Mouse (Mus musculus): Measurements from ENCODE around the gene Ttc28. TPM values are rescaled to one million over a fixed set of nuclear protein-coding genes. Genes with fewer than 3 reads are reported as not detected.

Gene Ttc28
- total RNA-seq (2012; rRNA removed), result 0.29 and 0.89 TPM in 2 replicates
- 0.28 and 0.42 TPM in 2 replicates for total RNA-seq (2014; rRNA removed)
- polyA plus RNA-seq (2012; ENCODE audit: insufficient read length, low read depth), result 0.15 and 0.21 TPM in 2 replicates

DNA sequence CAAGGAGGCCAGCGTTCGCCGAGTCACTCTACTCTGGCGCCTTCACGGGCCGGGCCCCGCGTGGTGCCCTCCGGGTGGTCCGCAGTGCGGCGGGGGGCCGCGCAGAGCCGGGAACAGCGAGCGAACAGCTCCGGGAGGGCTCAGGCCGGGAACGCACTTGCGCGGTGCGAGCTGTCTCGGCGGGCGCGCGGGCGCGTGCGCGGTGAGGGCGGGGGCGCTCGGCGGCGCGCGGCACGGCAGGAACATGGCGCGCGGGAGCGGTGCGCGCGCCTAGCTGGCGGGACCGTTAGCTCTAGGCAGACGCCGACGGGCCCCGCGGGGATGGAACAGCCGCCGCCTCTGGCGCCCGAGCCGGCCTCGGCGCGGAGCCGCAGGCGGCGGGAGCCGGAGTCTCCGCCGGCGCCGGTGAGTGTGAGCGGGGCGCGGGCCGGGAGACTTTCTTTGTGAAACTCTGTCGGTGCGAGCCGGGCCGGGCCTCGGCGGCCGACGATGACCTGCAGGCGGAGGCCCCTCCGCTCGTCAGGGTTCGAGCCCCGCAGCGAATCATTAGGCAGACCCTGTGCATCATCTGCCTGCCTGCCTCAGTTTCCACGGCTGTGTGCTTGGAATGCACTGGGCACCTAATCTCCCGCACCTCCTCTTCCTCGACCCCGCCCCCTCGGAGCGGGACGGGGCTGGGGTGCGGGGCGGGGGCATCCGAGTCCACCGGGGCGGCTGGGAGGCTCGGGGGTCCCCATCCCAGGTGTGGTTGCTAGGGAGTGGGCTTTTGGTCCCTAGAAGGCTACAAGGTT lies at the start of gene Ttc28:
Gene Ttc28 (plus strand): TSS at position 220 of the 791 bp plus-strand sequence.
- peaks cover 0 to 3% of the 10 kb centered on the region in 2 experiments; a peak in 2 of 4 replicates for H3K4me1 ChIP-seq (ENCODE audit: control insufficient read depth in 1 of 2, insufficient read depth in 2 of 2)
- H3K9me3 ChIP-seq (replicated peaks; ENCODE audit: low read length), result no peaks in the 10 kb centered on the region
- TF ChIP-seq CTCF (conservative IDR thresholded peaks at IDR 0.05 in 1 of 2, IDR thresholded peaks at IDR 0.05 in 1 of 2; ENCODE audit: low read depth in 2 of 2, low read length in 2 of 2) (no peak), SIN3A (IDR thresholded peaks at IDR 0.05; ENCODE audit: low read length) (no peak), IRF4 (IDR thresholded peaks at IDR 0.05; ENCODE audit: low read depth, low read length) (0 out of 2 replicates have a peak, but pooled peaks have one; percentile 6), ZKSCAN1 (IDR thresholded peaks at IDR 0.05; ENCODE audit: borderline replicate concordance, low read depth, low read length) (no peak), TCF12 (IDR thresholded peaks at IDR 0.05; ENCODE audit: low read depth, low read length) (peak; percentile 53; the same call in 1 of the 2 replicates), TBP (conservative IDR thresholded peaks at IDR 0.05; ENCODE audit: low read depth, low read length) (no peak), HCFC1 (IDR thresholded peaks at IDR 0.05; ENCODE audit: low read depth, low read length) (no peak), USF2 (conservative IDR thresholded peaks at IDR 0.05; ENCODE audit: low read depth, low read length) (no peak), MEF2A (IDR thresholded peaks at IDR 0.05; ENCODE audit: borderline replicate concordance, low read depth, low read length) (no peak), POLR2AphosphoS2 (IDR thresholded peaks at IDR 0.05; ENCODE audit: low read depth, low read length) (no peak), ELF1 (IDR thresholded peaks at IDR 0.05; ENCODE audit: low read depth, low read length) (0 out of 2 replicates have a peak, but pooled peaks have one; percentile 15), MAZ (IDR thresholded peaks at IDR 0.05; ENCODE audit: low read depth, low read length) (peak; percentile 19; the same call in 1 of the 2 replicates), POLR2A (IDR thresholded peaks at IDR 0.05; ENCODE audit: low read depth, low read length) (peak; percentile 49; the same call in 1 of the 2 replicates), NRF1 (IDR thresholded peaks at IDR 0.05; ENCODE audit: low read depth, low read length) (peak; percentile 87), CHD1 (IDR thresholded peaks at IDR 0.05; ENCODE audit: low read depth, low read length) (no peak), NELFE (IDR thresholded peaks at IDR 0.05; ENCODE audit: low read depth, low read length) (peak; percentile 49; the same call in 1 of the 2 replicates)
- peaks cover 10 to 22% of the 10 kb centered on the region in 2 experiments for H3K36me3 ChIP-seq (replicated peaks in 1 of 2; ENCODE audit: control insufficient read depth in 1 of 2, insufficient read depth in 1 of 2, low read length in 1 of 2)
- H3K27me3 ChIP-seq (replicated peaks), result no peaks in the 10 kb centered on the region
- dilution Hi-C loops (cut with MboI; ENCODE audit: extremely low pct_ligation_motif_present, extremely low pct_unique_long_range_greater_than_20kb, low sequenced_read_pairs) (no loop called here), in situ Hi-C loops (cut with MboI; ENCODE audit: low pct_ligation_motif_present, low pct_unique_long_range_greater_than_20kb, low sequenced_read_pairs) (no loop called here)
- peak within 1 kb of the TSS; percentile 76 for H3K9ac ChIP-seq (ENCODE audit: insufficient read depth, low read depth)
- no peak within 1 kb of the TSS for H3K27ac ChIP-seq (ENCODE audit: insufficient read depth, low read depth)
- H3K4me2 ChIP-seq (ENCODE audit: insufficient read depth, low read depth, poor library complexity, severe bottlenecking), result peak within 1 kb of the TSS; percentile 86
- DNase-seq (ENCODE audit: extremely low read depth), result peak; percentile 42
- H3K79me2 ChIP-seq (replicated peaks; ENCODE audit: control insufficient read depth, extremely low read depth, insufficient read depth, poor library complexity, severe bottlenecking), result no peaks in the 10 kb centered on the region
- H3K4me3 ChIP-seq (replicated peaks in 1 of 3; ENCODE audit: low read depth in 2 of 3, low read length in 2 of 3, poor library complexity in 1 of 3), result peak within 1 kb of the TSS; percentile 61 to 92 (median 69)

DNA sequence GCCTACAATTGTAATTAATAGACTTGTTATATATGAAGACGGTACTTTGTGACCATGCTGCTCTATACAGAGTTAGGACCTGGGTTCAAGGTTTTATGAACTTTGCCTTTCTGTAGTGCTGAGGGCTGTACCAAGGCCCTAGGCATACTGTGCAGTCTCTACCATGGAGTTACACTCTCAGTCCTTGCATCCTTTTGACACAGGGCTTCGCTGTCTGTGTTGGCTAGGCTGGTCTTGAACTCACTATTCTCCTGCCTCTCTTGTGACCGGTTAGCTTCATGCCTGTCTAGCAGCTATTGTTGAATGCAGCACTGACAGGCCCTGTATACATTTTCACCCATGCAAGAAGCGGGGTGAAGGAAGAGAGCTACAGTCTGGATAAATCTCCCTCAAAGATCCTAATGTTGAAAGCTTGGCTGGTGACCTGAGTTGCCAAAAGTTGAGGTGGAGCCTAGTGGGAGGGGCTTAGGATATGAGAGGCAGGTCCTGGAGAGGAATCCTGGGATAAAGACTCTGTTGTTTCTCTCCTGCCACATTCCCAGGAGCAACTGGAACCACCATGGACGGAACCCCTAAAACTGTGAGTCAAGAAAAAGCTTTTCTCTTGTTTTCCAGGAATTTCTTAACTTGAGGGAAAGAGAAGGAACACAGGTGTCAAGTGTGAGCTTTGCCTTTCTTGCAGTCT lies 48.4 kb upstream of the Ttc28 start:
- TF ChIP-seq ELF1 (IDR thresholded peaks at IDR 0.05; ENCODE audit: low read depth, low read length) (no peak), USF2 (conservative IDR thresholded peaks at IDR 0.05; ENCODE audit: low read depth, low read length) (no peak), MEF2A (IDR thresholded peaks at IDR 0.05; ENCODE audit: borderline replicate concordance, low read depth, low read length) (no peak), JUN (IDR thresholded peaks at IDR 0.05; ENCODE audit: insufficient read depth, low read depth, low read length) (no peak), ZMIZ1 (IDR thresholded peaks at IDR 0.05; ENCODE audit: low read depth, low read length) (no peak), ZC3H11A (IDR thresholded peaks at IDR 0.05; ENCODE audit: low read depth, low read length) (no peak), CHD1 (IDR thresholded peaks at IDR 0.05; ENCODE audit: low read depth, low read length) (no peak), E2F4 (IDR thresholded peaks at IDR 0.05; ENCODE audit: insufficient replicate concordance, low read depth, low read length) (no peak), BHLHE40 (IDR thresholded peaks at IDR 0.05; ENCODE audit: low read depth, low read length) (no peak), CHD2 (IDR thresholded peaks at IDR 0.05; ENCODE audit: low read length) (no peak), USF1 (IDR thresholded peaks at IDR 0.05; ENCODE audit: low read depth, low read length) (no peak), EP300 (IDR thresholded peaks at IDR 0.05; ENCODE audit: low read length) (no peak), NRF1 (IDR thresholded peaks at IDR 0.05; ENCODE audit: low read depth, low read length) (no peak), MYC (IDR thresholded peaks at IDR 0.05; ENCODE audit: low read depth, low read length) (no peak), POLR2A (IDR thresholded peaks at IDR 0.05; ENCODE audit: low read depth, low read length) (no peak), KAT2A (IDR thresholded peaks at IDR 0.05; ENCODE audit: insufficient replicate concordance, low read length) (no peak), TCF12 (IDR thresholded peaks at IDR 0.05; ENCODE audit: low read depth, low read length) (no peak), TBP (conservative IDR thresholded peaks at IDR 0.05; ENCODE audit: low read depth, low read length) (no peak), HCFC1 (IDR thresholded peaks at IDR 0.05; ENCODE audit: low read depth, low read length) (no peak), PAX5 (IDR thresholded peaks at IDR 0.05; ENCODE audit: low read length) (no peak)
- Histone ChIP-seq H3K4me2 (ENCODE audit: insufficient read depth, low read depth, poor library complexity, severe bottlenecking) (no peak overlapping the region), H3K4me3 (replicated peaks in 1 of 3; ENCODE audit: low read depth in 2 of 3, low read length in 2 of 3, poor library complexity in 1 of 3) (no peak overlapping the region), H3K36me3 (replicated peaks in 1 of 2; ENCODE audit: control insufficient read depth in 1 of 2, insufficient read depth in 1 of 2, low read length in 1 of 2) (peaks cover 16 to 68% of the 10 kb centered on the region in 2 experiments), H3K27me3 (replicated peaks) (no peaks in the 10 kb centered on the region), H3K4me1 (ENCODE audit: control insufficient read depth in 1 of 2, insufficient read depth in 2 of 2) (peaks cover 0 to 7% of the 10 kb centered on the region in 2 experiments; a peak in 2 of 4 replicates), H3K27ac (ENCODE audit: insufficient read depth, low read depth) (no peak overlapping the region), H3K9ac (ENCODE audit: insufficient read depth, low read depth) (no peak overlapping the region), H3K9me3 (replicated peaks; ENCODE audit: low read length) (no peaks in the 10 kb centered on the region), H3K79me2 (replicated peaks; ENCODE audit: control insufficient read depth, extremely low read depth, insufficient read depth, poor library complexity, severe bottlenecking) (no peaks in the 10 kb centered on the region)
- no peak for DNase-seq (ENCODE audit: extremely low read depth)
- dilution Hi-C loops (cut with MboI; ENCODE audit: extremely low pct_ligation_motif_present, extremely low pct_unique_long_range_greater_than_20kb, low sequenced_read_pairs), result no loop called here
- in situ Hi-C loops (cut with MboI; ENCODE audit: low pct_ligation_motif_present, low pct_unique_long_range_greater_than_20kb, low sequenced_read_pairs), result no loop called here

All from CH12.LX (cell line).